35 mouse cellular contexts compared by ENCODE assay signal in genomic region chr1:180480325-180480724, GRCm38 (mm10). TPM values are rescaled to one million over a fixed set of nuclear protein-coding genes. Genes with fewer than 3 reads are reported as not detected.
A peak's percentile ranks its signal among the peaks of the same experiment; 100 is the strongest.
DNase-seq lines count a peak whose midpoint lies in the region; ATAC-seq and TF ChIP-seq lines count a peak whose summit lies in the region.
"Had no signal": no experiment of that assay in that cellular context is flagged by ENCODE, and none has a peak within 500 bp of the region (broad histone marks: within the 10 kb centered on the region; RNA-seq: fewer than 3 reads in every experiment).

No protein-coding gene starts in this region.

- H3K9me3 ChIP-seq in forebrain, embryonic 10.5 days = no peaks in the 10 kb centered on the region
- no peaks in the 10 kb centered on the region for H3K9me3 ChIP-seq in forebrain, embryonic 15.5 days
- H3K9me3 ChIP-seq: embryonic facial prominence, embryonic 12.5 days; heart, embryonic 10.5 days; heart, embryonic 15.5 days; hindbrain, embryonic 12.5 days; limb, embryonic 10.5 days; limb, embryonic 15.5 days; liver, embryonic 13.5 days; megakaryocyte, embryonic 14.5 days had no signal

- no peak for TF ChIP-seq CTCF in left cerebral cortex, adult 2 months (IDR thresholded peaks at IDR 0.05)

- H3K9ac ChIP-seq in forebrain, embryonic 15.5 days (replicated peaks) = no peak overlapping the region
- H3K9ac ChIP-seq: embryonic facial prominence, embryonic 12.5 days; forebrain, postnatal 0 days; heart, embryonic 15.5 days; hindbrain, embryonic 12.5 days; limb, embryonic 15.5 days; liver, embryonic 13.5 days had no signal

- H3K27me3 ChIP-seq in forebrain, embryonic 10.5 days (ENCODE audit: poor library complexity, severe bottlenecking) = peaks cover 57% of the 10 kb centered on the region
- H3K27me3 ChIP-seq in forebrain, embryonic 15.5 days = peaks cover 35% of the 10 kb centered on the region

- intact Hi-C loops in left cerebral cortex, adult 2 months (cut with DNase I) = loop anchor here (1.0 to 5.0 kb wide), 3 partner anchors 15 to 67 kb away; no protein-coding TSS in a partner anchor
- intact Hi-C loops in left cerebral cortex, postnatal 10 days (cut with DNase I) = loop anchor here (5.0 kb wide), 3 partner anchors 48 to 82 kb away; no protein-coding TSS in a partner anchor

- ATAC-seq in forebrain, embryonic 15.5 days (replicated peaks) = no peak
- ATAC-seq: forebrain, postnatal 0 days; intestine, postnatal 0 days; lung, postnatal 0 days had no signal

- 41% methylated on average over 6 of the region's 6 CpGs for WGBS in forebrain, embryonic 10.5 days
- 40% methylated on average over 6 of the region's 6 CpGs for WGBS in forebrain, embryonic 15.5 days

- H3K4me3 ChIP-seq in forebrain, embryonic 10.5 days = no peak overlapping the region
- H3K4me3 ChIP-seq in forebrain, embryonic 15.5 days = no peak overlapping the region
- H3K4me3 ChIP-seq in left cerebral cortex, adult 2 months = peak overlapping the region; percentile 14; the same call in 1 of the 2 replicates
- H3K4me3 ChIP-seq: embryonic facial prominence, embryonic 12.5 days; heart, embryonic 10.5 days; heart, embryonic 15.5 days; hindbrain, embryonic 12.5 days; limb, embryonic 10.5 days; limb, embryonic 15.5 days; liver, embryonic 13.5 days; megakaryocyte, embryonic 14.5 days had no signal

- no peaks in the 10 kb centered on the region for H3K36me3 ChIP-seq in forebrain, embryonic 10.5 days (replicated peaks)
- no peaks in the 10 kb centered on the region for H3K36me3 ChIP-seq in forebrain, embryonic 15.5 days
- H3K36me3 ChIP-seq: embryonic facial prominence, embryonic 12.5 days; heart, embryonic 10.5 days; heart, embryonic 15.5 days; hindbrain, embryonic 12.5 days; limb, embryonic 10.5 days; limb, embryonic 15.5 days; liver, embryonic 13.5 days had no signal

- DNase-seq in forebrain, embryonic 10.5 days (ENCODE audit: extremely low spot score, low spot score) = no peak
- DNase-seq in left cerebral cortex, adult 2 months (ENCODE audit: extremely low spot score in 1 of 2, low spot score in 2 of 2) = peak in 1 of 2 experiments; percentile 40
- no peak for DNase-seq in left cerebral cortex, postnatal 10 days (ENCODE audit: extremely low spot score in 1 of 2, low spot score in 2 of 2)
- peak; percentile 46 for DNase-seq in right cerebral cortex, adult 18-20 months
- DNase-seq in right cerebral cortex, postnatal 4 days = no peak
- no peak for DNase-seq in gastrocnemius, postnatal 25 days
- no peak for DNase-seq in kidney, postnatal 14 days
- DNase-seq: adrenal gland, postnatal 10 days; cerebellum, adult 11-12 months; cerebellum, postnatal 36 days; embryo, embryonic 11 days; forebrain, postnatal 0 days; gastrocnemius, postnatal 14 days; heart, adult 11 months; kidney, adult 9 months; kidney, postnatal 10 days; layer of hippocampus, postnatal 36 days; liver, embryonic 13.5 days; lung, adult 18-20 months; lung, postnatal 4 days; midbrain, embryonic 14.5 days; thymus, adult 18-20 months; thymus, postnatal 25 days had no signal

- no peak overlapping the region for H3K4me2 ChIP-seq in forebrain, embryonic 15.5 days (replicated peaks)
- H3K4me2 ChIP-seq: embryonic facial prominence, embryonic 12.5 days; heart, embryonic 15.5 days; hindbrain, embryonic 12.5 days; limb, embryonic 15.5 days; liver, embryonic 13.5 days had no signal

- H3K27ac ChIP-seq in forebrain, embryonic 10.5 days = peak overlapping the region; percentile 26; the same call in 1 of the 2 replicates
- H3K27ac ChIP-seq in forebrain, embryonic 15.5 days (replicated peaks) = no peak overlapping the region
- peak overlapping the region; percentile 5; the same call in 1 of the 2 replicates for H3K27ac ChIP-seq in left cerebral cortex, adult 2 months
- H3K27ac ChIP-seq: embryonic facial prominence, embryonic 12.5 days; heart, embryonic 10.5 days; heart, embryonic 15.5 days; hindbrain, embryonic 12.5 days; limb, embryonic 10.5 days; limb, embryonic 15.5 days; liver, embryonic 13.5 days; stomach, postnatal 0 days had no signal

- H3K4me1 ChIP-seq in forebrain, embryonic 10.5 days = peaks cover 48% of the 10 kb centered on the region
- peaks cover 25% of the 10 kb centered on the region for H3K4me1 ChIP-seq in forebrain, embryonic 15.5 days

RNA-seq across cellular contexts. Expression of gene Stum, which starts 3.0 kb away (rescaled TPM):
- 3.8 and 4.0 TPM in 2 replicates for polyA plus RNA-seq in forebrain, embryonic 10.5 days (2016; fragmentation: Nextera tagmentation; extraction: Ambion mirVana)
- 4.1 and 4.2 TPM in 2 replicates for polyA plus RNA-seq in forebrain, embryonic 15.5 days (2015; fragmentation: Nextera tagmentation; extraction: Ambion mirVana)
- 100 to 1,000 TPM; 166 to 167 TPM for total RNA-seq in left cerebral cortex, adult 2 months (2021)
- 100 to 1,000 TPM; 131 to 139 TPM for total RNA-seq in left cerebral cortex, postnatal 10 days (2021)
- total RNA-seq in gastrocnemius, postnatal 25 days (2021) = under 1 TPM; 0.43 to 0.49 TPM
- total RNA-seq: monocyte, adult 5-6 weeks had no signal

Comparison
In these comparisons a context has a peak if more than half of its experiments do, and no peak if none do; other contexts are left out.
1. RNA of gene Stum, which starts 3.0 kb away (total RNA-seq): 166 to 167 TPM in left cerebral cortex, adult 2 months and 131 to 139 TPM in left cerebral cortex, postnatal 10 days; 0.43 to 0.49 TPM in gastrocnemius, postnatal 25 days; every median in the first group is over 10 times any median in the second.